Mouse (Mus musculus): ENCODE measurements around the gene Eri3. TPM values are rescaled to one million over a fixed set of nuclear protein-coding genes. Genes with fewer than 3 reads are reported as not detected.

Gene Eri3
- total RNA-seq, 2 experiments from 2014 or later = 57.5 to 61.4 TPM

DNA sequence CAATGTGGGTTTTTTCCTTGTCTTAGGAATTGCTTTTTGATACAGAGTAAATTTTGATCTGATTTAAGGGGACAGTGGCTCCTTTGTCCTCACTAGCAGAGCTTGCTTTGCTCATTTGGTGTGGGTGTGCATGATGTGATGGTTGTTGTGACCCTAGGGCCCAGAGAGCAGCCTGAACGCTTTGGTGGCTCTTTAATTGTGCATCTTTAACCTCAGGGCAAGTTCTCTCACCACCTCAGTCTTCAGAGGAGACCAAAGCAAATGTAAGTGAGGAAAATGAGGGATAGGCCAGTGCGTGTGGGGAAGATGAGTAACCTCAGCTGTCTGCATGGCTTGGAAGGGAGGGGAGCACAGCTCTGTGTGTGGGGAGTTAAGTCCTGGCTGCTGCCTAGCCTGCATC, 18.7 kb downstream of the Eri3 start:
- no peak for DNase-seq (ENCODE audit: low spot score in 2 of 2)

- no peak for DNase-seq (ENCODE audit: low spot score in 2 of 2)
Measured at GRCm38 (mm10) chr4:117570964-117571363, 20.8 kb downstream of the Eri3 start.

DNA sequence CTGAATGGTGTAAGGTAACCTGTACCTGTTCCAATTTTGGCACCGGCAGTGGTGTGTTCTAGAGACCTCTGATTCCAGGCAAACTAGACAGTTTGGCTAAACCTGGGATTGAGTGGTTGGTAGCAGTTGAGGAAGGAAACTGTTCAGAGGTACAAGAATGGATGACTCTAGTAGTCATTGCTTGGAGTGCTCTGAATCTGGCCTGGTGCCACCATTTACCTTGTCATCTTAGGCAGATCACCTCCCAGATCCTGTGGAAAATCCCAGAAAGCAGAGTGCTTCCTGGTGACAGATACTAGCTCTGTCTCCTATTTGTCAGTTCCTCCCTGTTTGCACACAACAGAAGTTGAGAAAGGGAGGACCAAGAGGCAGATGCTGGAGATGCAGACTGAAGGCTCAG, 27.4 kb downstream of the Eri3 start:
- DNase-seq (ENCODE audit: low spot score in 2 of 2) = no peak

DNA sequence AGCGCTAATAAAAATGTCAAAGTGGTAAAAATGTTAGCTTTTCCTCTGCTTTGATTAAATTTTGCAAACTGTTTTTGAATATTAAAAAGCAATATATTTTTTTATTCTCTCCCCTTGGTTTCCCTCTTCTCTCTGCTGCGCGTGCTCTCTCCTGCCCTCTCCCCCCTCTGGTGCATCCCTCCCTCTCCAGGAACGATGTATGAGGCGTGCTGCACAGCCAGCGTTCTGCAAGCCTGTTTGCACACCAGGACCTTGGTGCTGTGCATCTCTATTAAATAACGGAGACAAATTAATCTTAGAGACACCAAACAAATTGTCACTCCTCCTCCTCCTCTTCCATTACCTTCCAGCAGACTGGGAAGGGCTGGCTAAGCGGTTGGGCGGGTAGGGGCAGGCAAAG, 31.5 kb downstream of the Eri3 start:
- no peak for DNase-seq (ENCODE audit: low spot score in 2 of 2)

- DNase-seq (ENCODE audit: low spot score in 2 of 2) = no peak
Measured at GRCm38 (mm10) chr4:117585995-117586394, 35.8 kb downstream of the Eri3 start.

- no peak for DNase-seq (ENCODE audit: low spot score in 2 of 2)
Measured at GRCm38 (mm10) chr4:117587447-117587846, 37.3 kb downstream of the Eri3 start.

DNA sequence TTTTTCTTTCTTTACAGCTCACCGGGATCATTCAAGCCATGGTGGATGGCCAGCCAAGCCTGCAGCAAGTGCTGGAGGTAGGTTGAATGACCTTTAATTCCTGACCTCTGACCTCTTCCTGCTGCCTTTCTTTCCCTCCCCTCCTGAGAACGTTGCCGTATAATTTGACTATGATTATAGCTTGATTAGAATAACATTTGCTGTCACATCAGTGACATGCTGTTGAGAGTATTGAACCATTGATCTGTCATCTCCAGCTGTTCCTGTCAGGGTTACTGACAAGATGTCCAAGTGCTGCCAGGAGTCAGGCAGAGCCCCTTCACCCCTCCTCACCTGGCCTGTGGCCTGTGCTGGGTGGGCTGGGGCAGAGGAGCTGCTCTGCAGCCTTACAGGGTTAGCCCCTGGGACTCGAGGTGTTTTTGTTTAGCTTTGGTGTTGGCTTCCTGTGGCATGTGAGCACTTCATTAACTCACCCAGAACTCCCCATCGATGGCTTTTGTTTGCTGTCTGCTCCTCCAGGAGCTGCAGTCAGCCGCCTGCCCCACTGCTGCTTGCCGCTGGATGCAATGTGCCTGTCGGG, 39.0 kb downstream of the Eri3 start:
- no peak for DNase-seq (ENCODE audit: low spot score in 2 of 2)

DNA sequence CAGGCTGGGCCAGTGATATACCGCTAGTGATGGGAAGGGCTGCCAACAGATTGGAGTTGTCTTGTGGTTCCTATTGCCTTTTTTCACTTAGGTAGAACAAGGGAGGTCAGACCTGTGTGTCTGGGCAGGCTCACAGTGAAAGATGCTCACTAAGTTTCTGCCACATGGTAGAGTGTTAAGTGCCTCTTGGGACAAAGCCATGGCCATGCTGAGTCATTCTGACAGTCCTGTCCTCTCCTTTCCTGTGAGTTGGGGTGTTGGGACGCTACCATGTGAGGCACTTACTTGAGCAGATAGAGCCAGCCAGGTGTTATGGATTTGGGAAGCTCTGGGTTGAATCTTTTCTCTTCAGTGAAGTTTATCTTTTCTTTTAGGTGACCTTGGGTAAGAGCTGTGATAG, 40.6 kb downstream of the Eri3 start:
- DNase-seq (ENCODE audit: low spot score in 2 of 2) = peak in 1 of 2 experiments; percentile 7

- DNase-seq (ENCODE audit: low spot score in 2 of 2) = no peak
Measured at GRCm38 (mm10) chr4:117592206-117592605, 42.0 kb downstream of the Eri3 start.

- no peak for DNase-seq (ENCODE audit: low spot score in 2 of 2)
Measured at GRCm38 (mm10) chr4:117595293-117595692, 45.1 kb downstream of the Eri3 start.

DNA sequence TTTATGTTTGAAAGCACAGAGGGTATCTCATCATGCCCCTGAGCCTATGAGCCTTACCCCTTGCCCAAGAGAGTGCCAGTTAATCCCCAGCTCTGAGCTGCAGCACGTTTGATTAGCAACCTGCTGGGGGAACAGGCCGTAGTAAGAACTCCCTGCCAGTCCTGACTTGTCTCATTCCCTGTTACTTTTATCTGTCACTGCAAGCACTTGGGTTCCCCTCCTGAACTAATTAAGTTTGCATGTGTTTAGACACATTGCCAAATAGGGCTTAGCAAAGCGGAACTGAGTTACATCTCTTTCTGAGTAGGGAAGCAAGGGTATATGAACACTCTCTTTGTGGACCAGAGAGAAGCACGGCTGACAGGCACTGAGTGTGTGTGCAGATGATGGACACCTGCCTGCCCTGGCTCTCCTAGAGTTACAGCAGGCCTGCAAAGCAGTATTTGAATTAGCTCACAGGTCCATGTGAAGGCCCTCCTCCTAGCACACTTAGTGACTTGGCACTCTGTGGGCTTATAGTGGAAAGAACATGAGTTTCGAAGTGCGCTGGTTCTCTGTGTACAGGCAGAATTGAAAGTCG, 49.9 kb downstream of the Eri3 start:
- no peak for DNase-seq (ENCODE audit: low spot score in 2 of 2)

DNA sequence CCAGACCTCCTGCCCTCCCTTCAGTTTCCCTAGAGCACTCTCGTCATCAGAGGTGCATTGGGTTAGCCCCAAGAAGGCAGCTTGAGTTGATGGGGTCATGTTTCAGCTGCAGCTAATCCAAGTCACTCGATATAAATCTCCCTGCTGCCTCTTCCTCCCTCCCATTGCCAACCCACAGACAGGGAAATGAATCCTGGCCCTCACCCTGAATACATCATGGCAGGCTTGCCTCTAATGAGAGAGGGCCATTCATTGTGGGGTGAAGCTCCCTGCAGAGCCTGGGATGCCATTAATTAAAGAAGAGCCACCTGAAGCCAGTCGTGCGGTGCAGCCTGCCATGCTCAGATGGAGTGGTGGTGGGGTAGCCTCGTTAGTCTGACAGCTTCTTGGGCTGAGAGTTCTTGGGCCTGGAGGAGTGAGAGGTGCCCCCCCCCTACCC, 51.2 kb downstream of the Eri3 start:
- no peak for DNase-seq (ENCODE audit: low spot score in 2 of 2)

DNA sequence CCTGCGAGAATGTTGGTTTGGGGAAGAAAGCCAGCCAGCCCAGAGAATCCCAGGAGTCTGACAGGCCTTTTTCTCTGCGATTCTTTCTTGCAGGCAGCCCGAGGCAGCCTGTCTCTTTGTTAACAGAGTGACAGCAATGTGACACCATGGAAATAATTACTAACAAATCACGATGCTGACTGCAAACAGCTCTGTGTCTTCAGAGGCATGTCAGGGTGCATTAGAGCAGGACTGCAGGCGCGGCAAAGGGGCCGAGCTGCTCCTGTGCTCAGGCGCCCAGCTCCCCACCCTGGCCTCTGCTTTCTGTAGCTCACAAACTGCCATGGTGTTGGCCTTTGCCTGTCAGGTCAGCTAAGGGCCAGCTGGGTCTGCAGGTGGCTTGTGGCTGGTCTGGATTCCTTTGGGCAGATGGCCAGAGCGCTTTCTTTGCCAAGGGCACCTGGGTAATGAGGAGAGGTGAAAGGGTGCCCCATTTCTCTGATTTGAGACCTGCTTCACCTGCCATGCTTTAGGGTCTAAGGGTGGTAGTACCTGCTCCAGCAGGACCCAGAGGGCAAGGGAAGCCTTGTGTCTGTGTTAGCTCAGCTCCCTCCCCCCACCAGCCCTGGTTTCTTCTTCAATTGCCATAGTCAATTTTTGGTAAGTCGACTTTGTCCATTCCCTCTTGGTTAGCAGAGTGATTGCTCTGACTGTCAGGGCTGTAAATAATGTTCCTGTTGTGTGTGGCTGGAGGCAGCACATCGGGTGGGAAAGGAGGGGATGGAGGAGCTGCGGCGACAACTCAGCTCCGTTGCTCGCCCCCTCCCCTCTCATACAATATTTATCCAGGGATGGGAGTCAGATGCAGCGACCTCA, 55.2 kb downstream of the Eri3 start:
- no peak for DNase-seq (ENCODE audit: low spot score in 2 of 2)

DNA sequence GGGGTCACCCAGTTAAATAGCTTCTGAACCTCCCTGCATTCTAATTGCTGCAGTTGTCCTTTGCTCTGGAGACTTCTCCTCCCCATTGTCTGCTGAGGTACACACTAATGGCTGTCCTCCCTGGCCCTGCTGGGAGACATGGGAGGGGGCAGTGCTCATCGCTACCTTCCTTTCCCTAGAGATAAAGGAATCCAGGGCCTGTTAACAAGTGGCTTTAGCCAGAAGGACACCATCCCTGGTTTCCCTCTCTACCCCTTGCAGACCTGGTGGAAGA, 55.7 kb downstream of the Eri3 start:
- no peak for DNase-seq (ENCODE audit: low spot score in 2 of 2)

GRCm38 (mm10) chr4:117606831-117607610, 56.9 kb downstream of the Eri3 start:
- no peak for DNase-seq (ENCODE audit: low spot score in 2 of 2)

- DNase-seq (ENCODE audit: low spot score in 2 of 2) = no peak
Measured at GRCm38 (mm10) chr4:117608265-117608664, 58.1 kb downstream of the Eri3 start.

- no peak for DNase-seq (ENCODE audit: low spot score in 2 of 2)
Measured at GRCm38 (mm10) chr4:117609371-117610039, 59.3 kb downstream of the Eri3 start.

DNA sequence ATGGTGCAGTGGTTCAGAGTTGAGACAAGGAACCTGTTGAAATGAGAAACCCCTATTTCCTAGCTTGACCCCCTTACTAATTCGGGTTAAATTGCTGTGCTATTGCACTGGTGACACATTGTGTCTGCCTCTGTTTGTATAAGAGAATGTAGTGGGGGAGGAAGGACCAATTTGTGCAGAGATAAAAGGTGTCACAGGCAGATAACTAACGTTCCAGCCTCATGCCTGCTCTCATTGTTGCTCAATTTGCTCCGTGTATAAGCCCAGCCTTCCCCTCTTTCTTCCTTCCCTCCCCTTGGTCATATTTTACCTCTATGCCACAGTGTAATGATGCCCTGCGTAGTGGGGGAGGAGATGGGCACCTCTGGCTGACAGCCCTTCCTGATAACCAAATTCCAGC, 61.2 kb downstream of the Eri3 start:
- DNase-seq (ENCODE audit: low spot score in 2 of 2) = no peak

GRCm38 (mm10) chr4:117611814-117612213, 61.6 kb downstream of the Eri3 start:
- no peak for DNase-seq (ENCODE audit: low spot score in 2 of 2)

- no peak for DNase-seq (ENCODE audit: low spot score in 2 of 2)
Measured at GRCm38 (mm10) chr4:117612713-117613112, 62.5 kb downstream of the Eri3 start.

DNA sequence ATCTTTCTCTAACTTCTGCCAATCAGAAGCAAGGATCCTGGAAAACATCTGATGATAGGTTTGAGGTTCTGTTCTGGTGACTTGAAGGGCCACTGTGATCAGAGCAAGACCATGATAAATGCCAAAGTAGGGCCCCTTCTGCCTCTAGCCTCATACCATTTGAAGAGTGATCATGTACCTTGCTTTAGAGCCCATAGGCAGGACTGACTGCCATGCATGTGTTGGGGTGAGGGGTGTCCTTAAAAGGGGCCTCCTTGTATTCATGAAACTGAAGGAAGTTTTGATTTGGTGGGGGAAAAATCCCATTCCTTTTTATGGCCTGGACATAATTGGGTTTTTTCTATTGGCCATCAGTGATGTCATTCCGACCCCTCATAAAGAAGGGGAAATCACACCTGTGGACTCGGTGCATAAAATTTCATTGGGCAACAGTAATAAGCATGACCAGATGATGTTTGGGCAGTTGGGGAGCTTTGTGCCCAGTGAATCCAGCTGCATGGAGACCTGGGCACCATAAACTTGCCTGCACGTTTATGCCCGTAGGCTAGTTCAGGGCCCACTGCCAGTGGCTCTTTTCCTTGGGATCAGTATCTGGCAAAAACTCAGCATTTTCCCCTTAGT, 63.1 kb downstream of the Eri3 start:
- no peak for DNase-seq (ENCODE audit: low spot score in 2 of 2)
